Mouse (Mus musculus) small intestine, adult 2 months (tissue): ENCODE measurements around the gene Kif2a.
"Not testable (repeated sequence)": the region's sequence is repeated elsewhere in the genome, so short reads cannot be mapped to it uniquely, and the experiment has no call there.

Experiments
- CTCF ChIP-seq: fragments of 200-500 bp; IDR thresholded peaks from 2 replicates; pipeline ENCODE4 v1.5.1; 2012; ENCODE audit warnings: low read depth, mild to moderate bottlenecking, control low read depth, inconsistent platforms, low read length, moderate library complexity, mixed read lengths; ENCODE audit not compliant: insufficient replicate concordance, insufficient read length; ENCODE audit errors: extremely low read depth
- POLR2A ChIP-seq: fragments of 200-500 bp; IDR thresholded peaks from 2 replicates; pipeline ENCODE4 v1.6.1; 2012; ENCODE audit warnings: low read depth, mild to moderate bottlenecking, control low read depth, inconsistent platforms, low read length, moderate library complexity

GRCm38 (mm10) chr13:106997557-106997956 lies 24.4 kb downstream of the Kif2a start:
- not testable (repeated sequence) for TF ChIP-seq POLR2A, CTCF
